Mouse (Mus musculus): Measurements from ENCODE around the gene Tbx10. TPM values are rescaled to one million over a fixed set of nuclear protein-coding genes. Genes with fewer than 3 reads are reported as not detected.
"Not testable (repeated sequence)": the region's sequence is repeated elsewhere in the genome, so short reads cannot be mapped to it uniquely, and the experiment has no call there.

The Tbx10 gene
- polyA plus RNA-seq, 1 experiment from 2014 or later = 0.11 TPM

DNA sequence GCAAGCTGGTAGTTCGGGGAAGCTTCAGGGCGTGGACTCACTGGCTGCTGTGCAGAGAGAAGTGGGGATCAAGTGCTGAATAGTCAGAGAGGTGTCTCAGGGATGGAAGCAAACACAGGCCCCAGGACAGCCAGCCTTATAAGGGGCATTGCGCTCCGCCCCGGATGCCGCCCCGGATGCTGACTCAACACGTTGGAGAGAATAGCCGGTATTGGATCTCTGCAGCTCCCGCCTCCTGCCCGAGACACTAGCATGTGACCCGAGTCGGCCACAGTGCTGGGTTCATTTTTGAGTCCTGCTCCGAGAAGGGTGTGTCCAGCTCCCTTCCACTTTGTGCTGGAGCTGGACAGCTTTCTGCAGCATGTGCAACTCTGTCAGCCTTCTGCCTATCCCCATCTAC lies 49.6 kb downstream of the Tbx10 start:
- no peak overlapping the region for H3K27ac ChIP-seq (ENCODE audit: low read depth, low read length)
- WGBS (ENCODE audit: insufficient replicate concordance) = 59% methylated on average over 14 of the region's 14 CpGs
- H3K9me3 ChIP-seq (replicated peaks; ENCODE audit: control insufficient read depth, low read length) = no peaks in the 10 kb centered on the region
- H3K4me2 ChIP-seq = no peak overlapping the region
- no peak overlapping the region for H3K9ac ChIP-seq (ENCODE audit: low read depth, low read length)
- no peak overlapping the region for H3K4me3 ChIP-seq (ENCODE audit: low read depth, low read length)
- ATAC-seq (replicated peaks; ENCODE audit: insufficient number of reproducible peaks, low FRiP score, low TSS enrichment) = no peak
- H3K36me3 ChIP-seq (ENCODE audit: control insufficient read depth, insufficient read depth, low read length) = no peaks in the 10 kb centered on the region
- peaks cover 3% of the 10 kb centered on the region; the same call in 1 of the 2 replicates for H3K4me1 ChIP-seq (ENCODE audit: control insufficient read depth, insufficient read depth, low read length)
- no peaks in the 10 kb centered on the region for H3K27me3 ChIP-seq (ENCODE audit: control insufficient read depth, insufficient read depth, low read length)

DNA sequence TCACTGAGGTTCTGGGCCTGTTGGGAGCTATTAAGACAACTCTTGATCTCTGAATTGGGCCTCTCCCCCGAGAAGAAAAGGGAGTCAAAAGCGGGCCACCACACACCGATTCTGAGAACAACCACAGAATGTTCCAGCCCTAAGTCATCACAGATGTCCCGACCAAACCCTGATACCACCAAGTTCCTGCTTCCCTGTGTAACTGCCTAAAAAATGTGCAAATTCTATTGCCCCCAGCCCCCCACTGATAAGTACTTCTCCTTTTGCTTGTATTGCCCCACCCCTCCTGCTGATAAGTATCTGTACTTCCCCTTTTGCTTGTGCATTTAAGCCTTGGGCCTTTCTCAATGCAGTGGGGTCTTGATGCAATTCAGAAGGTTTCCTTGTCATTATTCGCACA lies 51.6 kb downstream of the Tbx10 start:
- H3K4me2 ChIP-seq; H3K27me3 ChIP-seq (ENCODE audit: control insufficient read depth, insufficient read depth, low read length); H3K4me3 ChIP-seq (ENCODE audit: low read depth, low read length); ATAC-seq (replicated peaks; ENCODE audit: insufficient number of reproducible peaks, low FRiP score, low TSS enrichment); H3K36me3 ChIP-seq (ENCODE audit: control insufficient read depth, insufficient read depth, low read length); H3K9me3 ChIP-seq (replicated peaks; ENCODE audit: control insufficient read depth, low read length); H3K27ac ChIP-seq (ENCODE audit: low read depth, low read length); H3K4me1 ChIP-seq (ENCODE audit: control insufficient read depth, insufficient read depth, low read length); H3K9ac ChIP-seq (ENCODE audit: low read depth, low read length): not testable (repeated sequence)
- WGBS (ENCODE audit: insufficient replicate concordance) = 86% methylated on average over 5 of the region's 5 CpGs

- no peaks in the 10 kb centered on the region for H3K4me1 ChIP-seq (ENCODE audit: control insufficient read depth, insufficient read depth, low read length)
- no peaks in the 10 kb centered on the region for H3K36me3 ChIP-seq (ENCODE audit: control insufficient read depth, insufficient read depth, low read length)
- H3K27me3 ChIP-seq (ENCODE audit: control insufficient read depth, insufficient read depth, low read length) = no peaks in the 10 kb centered on the region
- H3K4me3 ChIP-seq (ENCODE audit: low read depth, low read length) = no peak within 1 kb of the TSS
- H3K9me3 ChIP-seq (replicated peaks; ENCODE audit: control insufficient read depth, low read length) = no peaks in the 10 kb centered on the region
- no peak within 1 kb of the TSS for H3K27ac ChIP-seq (ENCODE audit: low read depth, low read length)
- no peak within 1 kb of the TSS for H3K9ac ChIP-seq (ENCODE audit: low read depth, low read length)
- peak within 1 kb of the TSS; percentile 31 for H3K4me2 ChIP-seq
- peak; percentile 52; the same call in 1 of the 2 replicates for ATAC-seq (replicated peaks; ENCODE audit: insufficient number of reproducible peaks, low FRiP score, low TSS enrichment)
- 46% methylated on average over 16 of the region's 16 CpGs for WGBS (ENCODE audit: insufficient replicate concordance)
These were observed 53.7 kb downstream of the Tbx10 start, which contains the start of gene Gstp2 for GRCm38 (mm10) chr19:4045966-4046865. Gene Gstp2 (minus strand): TSS chr19:4046023.

DNA sequence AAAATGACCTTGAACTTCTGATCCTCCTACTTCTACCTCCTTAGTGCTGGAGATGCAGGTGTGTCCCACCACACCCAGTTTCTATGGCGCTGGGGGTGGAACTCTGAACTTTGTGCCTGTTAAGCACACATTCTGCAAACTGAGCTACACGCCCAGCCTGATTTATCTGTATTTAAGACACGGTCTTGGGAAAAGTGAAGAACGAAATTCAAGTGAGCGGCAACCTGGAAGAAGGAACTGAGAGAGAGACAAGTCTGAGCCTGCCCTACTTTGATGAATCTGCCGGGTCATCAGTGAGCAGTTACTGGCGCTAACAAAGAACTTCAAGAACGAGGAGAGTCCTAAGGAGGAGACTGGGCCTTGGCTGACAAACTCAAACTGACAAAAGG lies 54.3 kb downstream of the Tbx10 start:
- Histone ChIP-seq H3K4me3 (ENCODE audit: low read depth, low read length) (no peak overlapping the region), H3K36me3 (ENCODE audit: control insufficient read depth, insufficient read depth, low read length) (no peaks in the 10 kb centered on the region), H3K27me3 (ENCODE audit: control insufficient read depth, insufficient read depth, low read length) (no peaks in the 10 kb centered on the region), H3K27ac (ENCODE audit: low read depth, low read length) (no peak overlapping the region), H3K4me2 (no peak overlapping the region), H3K9me3 (replicated peaks; ENCODE audit: control insufficient read depth, low read length) (no peaks in the 10 kb centered on the region), H3K9ac (ENCODE audit: low read depth, low read length) (no peak overlapping the region), H3K4me1 (ENCODE audit: control insufficient read depth, insufficient read depth, low read length) (no peaks in the 10 kb centered on the region)
- no peak for ATAC-seq (replicated peaks; ENCODE audit: insufficient number of reproducible peaks, low FRiP score, low TSS enrichment)
- 80% methylated on average over 8 of the region's 8 CpGs for WGBS (ENCODE audit: insufficient replicate concordance)

DNA sequence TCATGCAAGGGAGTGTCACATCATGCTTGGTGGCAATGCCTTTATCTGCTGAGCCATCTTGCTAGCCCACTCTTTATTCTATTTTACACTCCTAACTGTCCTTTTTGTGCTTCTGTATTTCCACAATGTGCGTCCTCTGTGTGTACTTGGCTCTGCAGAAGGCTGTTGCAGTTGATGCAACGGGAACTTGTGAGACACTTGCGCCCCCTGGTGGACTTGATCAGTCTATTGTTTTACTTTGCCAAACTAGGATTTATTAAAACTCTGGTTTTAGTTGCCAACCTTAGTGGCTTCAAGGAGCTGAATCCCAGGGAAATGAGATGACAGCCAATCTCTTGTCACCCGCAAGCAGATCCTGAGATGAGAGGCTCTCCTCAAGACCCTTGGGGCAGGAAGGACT lies 55.3 kb downstream of the Tbx10 start:
- no peak for ATAC-seq (replicated peaks; ENCODE audit: insufficient number of reproducible peaks, low FRiP score, low TSS enrichment)
- no peak overlapping the region for H3K4me3 ChIP-seq (ENCODE audit: low read depth, low read length)
- no peaks in the 10 kb centered on the region for H3K4me1 ChIP-seq (ENCODE audit: control insufficient read depth, insufficient read depth, low read length)
- no peak overlapping the region for H3K9ac ChIP-seq (ENCODE audit: low read depth, low read length)
- 15% methylated on average over 4 of the region's 4 CpGs for WGBS (ENCODE audit: insufficient replicate concordance)
- H3K9me3 ChIP-seq (replicated peaks; ENCODE audit: control insufficient read depth, low read length) = no peaks in the 10 kb centered on the region
- H3K27ac ChIP-seq (ENCODE audit: low read depth, low read length) = no peak overlapping the region
- no peaks in the 10 kb centered on the region for H3K27me3 ChIP-seq (ENCODE audit: control insufficient read depth, insufficient read depth, low read length)
- H3K36me3 ChIP-seq (ENCODE audit: control insufficient read depth, insufficient read depth, low read length) = no peaks in the 10 kb centered on the region
- no peak overlapping the region for H3K4me2 ChIP-seq

GRCm38 (mm10) chr19:4049069-4049468 lies 56.5 kb downstream of the Tbx10 start:
- H3K27ac ChIP-seq (ENCODE audit: low read depth, low read length); H3K4me2 ChIP-seq; H3K4me3 ChIP-seq (ENCODE audit: low read depth, low read length); H3K9me3 ChIP-seq (replicated peaks; ENCODE audit: control insufficient read depth, low read length); H3K9ac ChIP-seq (ENCODE audit: low read depth, low read length); ATAC-seq (replicated peaks; ENCODE audit: insufficient number of reproducible peaks, low FRiP score, low TSS enrichment); H3K4me1 ChIP-seq (ENCODE audit: control insufficient read depth, insufficient read depth, low read length); H3K27me3 ChIP-seq (ENCODE audit: control insufficient read depth, insufficient read depth, low read length); H3K36me3 ChIP-seq (ENCODE audit: control insufficient read depth, insufficient read depth, low read length): not testable (repeated sequence)
- 78% methylated on average over 5 of the region's 5 CpGs for WGBS (ENCODE audit: insufficient replicate concordance)

Other genes starting within 250 kb of the Tbx10 start
- 22.2 and 27.6 TPM in 2 replicates for gene Kmt5b, start 225.3 kb upstream of the Tbx10 start, polyA plus RNA-seq (2014; fragmentation: Nextera tagmentation; extraction: Ambion mirVana)
- 26.6 and 27.9 TPM in 2 replicates for gene Chka, start 141.0 kb upstream of the Tbx10 start, polyA plus RNA-seq (2014; fragmentation: Nextera tagmentation; extraction: Ambion mirVana)
- gene Tcirg1, start 85.6 kb upstream of the Tbx10 start, polyA plus RNA-seq (2014; fragmentation: Nextera tagmentation; extraction: Ambion mirVana) = 16.2 and 18.7 TPM in 2 replicates
- gene Ndufs8, start 80.0 kb upstream of the Tbx10 start, polyA plus RNA-seq (2014; fragmentation: Nextera tagmentation; extraction: Ambion mirVana) = 364 and 376 TPM in 2 replicates
- 2.3 and 2.4 TPM in 2 replicates for gene Aldh3b1, start 62.9 kb upstream of the Tbx10 start, polyA plus RNA-seq (2014; fragmentation: Nextera tagmentation; extraction: Ambion mirVana)
- gene Unc93b1, start 57.6 kb upstream of the Tbx10 start, polyA plus RNA-seq (2014; fragmentation: Nextera tagmentation; extraction: Ambion mirVana) = 4.5 and 6.2 TPM in 2 replicates
- gene Aldh3b3, start 34.1 kb upstream of the Tbx10 start, polyA plus RNA-seq (2014; fragmentation: Nextera tagmentation; extraction: Ambion mirVana) = not detected in 2 replicates
- gene Aldh3b2, start 20.4 kb upstream of the Tbx10 start, polyA plus RNA-seq (2014; fragmentation: Nextera tagmentation; extraction: Ambion mirVana) = 0.16 TPM in 1 of 2 replicates, not detected in the other
- gene Acy3, start 6.2 kb upstream of the Tbx10 start, polyA plus RNA-seq (2014; fragmentation: Nextera tagmentation; extraction: Ambion mirVana) = 8.0 and 11.3 TPM in 2 replicates
- gene Nudt8, start 7.8 kb downstream of the Tbx10 start, polyA plus RNA-seq (2014; fragmentation: Nextera tagmentation; extraction: Ambion mirVana) = 48.0 and 48.8 TPM in 2 replicates
- gene Gm49405, start 7.9 kb downstream of the Tbx10 start, polyA plus RNA-seq (2014; fragmentation: Nextera tagmentation; extraction: Ambion mirVana) = 2.3 and 2.5 TPM in 2 replicates
- 64.5 and 65.9 TPM in 2 replicates for gene Doc2g, start 10.6 kb downstream of the Tbx10 start, polyA plus RNA-seq (2014; fragmentation: Nextera tagmentation; extraction: Ambion mirVana)
- gene Ndufv1, start 20.1 kb downstream of the Tbx10 start, polyA plus RNA-seq (2014; fragmentation: Nextera tagmentation; extraction: Ambion mirVana) = 369 and 417 TPM in 2 replicates
- 359 and 387 TPM in 2 replicates for gene Gstp1, start 45.2 kb downstream of the Tbx10 start, polyA plus RNA-seq (2014; fragmentation: Nextera tagmentation; extraction: Ambion mirVana)
- gene Gstp2, start 53.3 kb downstream of the Tbx10 start, polyA plus RNA-seq (2014; fragmentation: Nextera tagmentation; extraction: Ambion mirVana) = 2.9 and 3.4 TPM in 2 replicates
- gene Gstp3, start 66.8 kb downstream of the Tbx10 start, polyA plus RNA-seq (2014; fragmentation: Nextera tagmentation; extraction: Ambion mirVana) = 0.49 TPM in 1 of 2 replicates, not detected in the other
- not detected in 2 replicates for gene Cabp2, start 88.8 kb downstream of the Tbx10 start, polyA plus RNA-seq (2014; fragmentation: Nextera tagmentation; extraction: Ambion mirVana)
- 63.4 and 64.0 TPM in 2 replicates for gene Cdk2ap2, start 104.4 kb downstream of the Tbx10 start, polyA plus RNA-seq (2014; fragmentation: Nextera tagmentation; extraction: Ambion mirVana)
- gene Pitpnm1, start 107.2 kb downstream of the Tbx10 start, polyA plus RNA-seq (2014; fragmentation: Nextera tagmentation; extraction: Ambion mirVana) = 15.5 and 17.3 TPM in 2 replicates
- 91.4 and 93.4 TPM in 2 replicates for gene Aip, start 133.1 kb downstream of the Tbx10 start, polyA plus RNA-seq (2014; fragmentation: Nextera tagmentation; extraction: Ambion mirVana)
- gene Gpr152, start 147.0 kb downstream of the Tbx10 start, polyA plus RNA-seq (2014; fragmentation: Nextera tagmentation; extraction: Ambion mirVana) = not detected in 2 replicates
- gene Cabp4, start 151.3 kb downstream of the Tbx10 start, polyA plus RNA-seq (2014; fragmentation: Nextera tagmentation; extraction: Ambion mirVana) = not detected in 2 replicates
- 109 and 113 TPM in 2 replicates for gene Coro1b, start 155.9 kb downstream of the Tbx10 start, polyA plus RNA-seq (2014; fragmentation: Nextera tagmentation; extraction: Ambion mirVana)
- 1.3 and 1.7 TPM in 2 replicates for gene Ptprcap, start 160.9 kb downstream of the Tbx10 start, polyA plus RNA-seq (2014; fragmentation: Nextera tagmentation; extraction: Ambion mirVana)
- 34.3 and 38.1 TPM in 2 replicates for gene Rps6kb2, start 170.6 kb downstream of the Tbx10 start, polyA plus RNA-seq (2014; fragmentation: Nextera tagmentation; extraction: Ambion mirVana)
- gene Carns1, start 182.7 kb downstream of the Tbx10 start, polyA plus RNA-seq (2014; fragmentation: Nextera tagmentation; extraction: Ambion mirVana) = 2.1 and 2.8 TPM in 2 replicates
- gene Tbc1d10c, start 198.5 kb downstream of the Tbx10 start, polyA plus RNA-seq (2014; fragmentation: Nextera tagmentation; extraction: Ambion mirVana) = 1.0 and 1.3 TPM in 2 replicates
- 749 and 760 TPM in 2 replicates for gene Ppp1ca, start 199.3 kb downstream of the Tbx10 start, polyA plus RNA-seq (2014; fragmentation: Nextera tagmentation; extraction: Ambion mirVana)
- gene Rad9a, start 208.9 kb downstream of the Tbx10 start, polyA plus RNA-seq (2014; fragmentation: Nextera tagmentation; extraction: Ambion mirVana) = 20.6 and 24.1 TPM in 2 replicates
- 1.2 and 2.5 TPM in 2 replicates for gene Clcf1, start 221.5 kb downstream of the Tbx10 start, polyA plus RNA-seq (2014; fragmentation: Nextera tagmentation; extraction: Ambion mirVana)
- gene AC109138.7, start 221.6 kb downstream of the Tbx10 start, polyA plus RNA-seq (2014; fragmentation: Nextera tagmentation; extraction: Ambion mirVana) = not detected in 2 replicates
- 17.4 and 19.5 TPM in 2 replicates for gene Pold4, start 239.1 kb downstream of the Tbx10 start, polyA plus RNA-seq (2014; fragmentation: Nextera tagmentation; extraction: Ambion mirVana)